Mouse (Mus musculus) bone marrow macrophage, adult 2 months (primary cell): ENCODE measurements around the gene Angptl7.

Experiments
- CTCF ChIP-seq: IDR thresholded peaks from 2 replicates; pipeline ENCODE4 v1.5.1; 2012; ENCODE audit warnings: low read depth, mild to moderate bottlenecking, low read length, moderate library complexity
- POLR2A ChIP-seq: IDR thresholded peaks from 2 replicates; pipeline ENCODE4 v1.6.1; 2012; ENCODE audit warnings: mild to moderate bottlenecking, low read depth, low read length, borderline replicate concordance

- TF ChIP-seq CTCF (no peak), POLR2A (no peak)
These were observed 17.5 kb upstream of the Angptl7 start for GRCm38 (mm10) chr4:148517809-148518208.
